Mouse (Mus musculus): Measurements from ENCODE around the gene Irak3.

DNA sequence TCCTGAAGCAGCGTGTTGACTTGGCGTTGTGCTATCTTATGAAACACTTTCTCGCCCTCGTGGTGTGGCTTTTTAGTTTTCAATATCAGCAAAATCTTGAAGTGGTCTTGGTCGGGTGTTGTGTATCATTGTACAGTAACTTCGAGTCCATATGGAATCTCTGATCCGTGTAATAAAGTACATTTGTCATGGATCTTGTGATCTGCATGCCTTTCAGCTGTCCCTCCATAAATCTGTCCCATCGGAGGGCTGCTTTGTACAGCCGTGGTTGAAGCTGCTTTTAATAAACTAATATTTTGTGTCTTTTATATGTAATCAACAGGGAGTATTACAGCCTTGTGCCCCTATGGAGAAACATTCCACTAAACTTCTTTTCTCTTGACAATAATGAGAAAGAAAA lies 34.9 kb upstream of the Irak3 start:
- TF ChIP-seq HCFC1 (IDR thresholded peaks at IDR 0.05; ENCODE audit: low read depth, low read length) (no peak), BHLHE40 (IDR thresholded peaks at IDR 0.05; ENCODE audit: borderline replicate concordance, low read depth, low read length) (no peak), CTCF (IDR thresholded peaks at IDR 0.05 in 2 of 3, conservative IDR thresholded peaks at IDR 0.05 in 1 of 3; ENCODE audit: control insufficient read depth in 1 of 3, insufficient read depth in 1 of 3, low read depth in 2 of 3, low read length in 3 of 3, poor library complexity in 1 of 3, severe bottlenecking in 1 of 3) (no peak), EP300 (IDR thresholded peaks at IDR 0.05; ENCODE audit: low read depth in 1 of 2, low read length in 2 of 2) (no peak), POLR2AphosphoS5 (IDR thresholded peaks at IDR 0.05; ENCODE audit: borderline replicate concordance, low read depth, low read length) (no peak), USF1 (IDR thresholded peaks at IDR 0.05; ENCODE audit: low read depth, low read length) (no peak), RCOR1 (IDR thresholded peaks at IDR 0.05; ENCODE audit: low read depth, low read length) (no peak), TCF12 (IDR thresholded peaks at IDR 0.05; ENCODE audit: low read depth, low read length) (0 out of 2 replicates have a peak, but pooled peaks have one; percentile 9), POLR2A (IDR thresholded peaks at IDR 0.05; ENCODE audit: control insufficient read depth in 1 of 2, insufficient read depth in 1 of 2, low read depth in 1 of 2, low read length in 2 of 2, poor library complexity in 1 of 2) (no peak), RAD21 (IDR thresholded peaks at IDR 0.05; ENCODE audit: low read depth, low read length) (no peak), USF2 (IDR thresholded peaks at IDR 0.05; ENCODE audit: borderline replicate concordance in 1 of 2, insufficient read depth in 1 of 2, low read depth in 1 of 2, low read length in 2 of 2) (no peak), NRF1 (IDR thresholded peaks at IDR 0.05; ENCODE audit: insufficient read depth, low read depth, low read length, poor library complexity, severe bottlenecking) (no peak), UBTF (IDR thresholded peaks at IDR 0.05; ENCODE audit: borderline replicate concordance, insufficient read depth, low read depth, low read length) (no peak), MAFK (IDR thresholded peaks at IDR 0.05; ENCODE audit: borderline replicate concordance, low read depth, low read length) (no peak)

Measured in MEL (cell line).